Mouse (Mus musculus) liver, embryonic 14.5 days (tissue): ENCODE data around the gene Tnfaip8l1. TPM values are rescaled to one million over a fixed set of nuclear protein-coding genes. Genes with fewer than 3 reads are reported as not detected.

Source experiments
- ATAC-seq: fragments of 200-750 bp; cut with Nextera tagmentation; 2 replicates; pipeline ENCODE4 v1.8.0; 2017; ENCODE audit warnings: moderate number of reproducible peaks, mild to moderate bottlenecking, moderate library complexity; ENCODE audit not compliant: insufficient read depth
- DNase-seq, 3 experiments: peaks; one replicate each; pipeline ENCODE4 v3.0.0-alpha.2; 2012 to 2013; ENCODE audit warnings: low read depth in 3 of 3, low spot score in 3 of 3
- H3K27ac ChIP-seq: fragments of 300-500 bp; sonication (generic); 2 replicates; pipeline ENCODE4 v1.5.1; 2014; ENCODE audit warnings: moderate library complexity, mild to moderate bottlenecking, control low read depth, inconsistent platforms
- H3K27me3 ChIP-seq: fragments of 300-500 bp; sonication (generic); 2 replicates; pipeline ENCODE4 v1.6.1; 2014; ENCODE audit warnings: mild to moderate bottlenecking, low read length, moderate library complexity; ENCODE audit not compliant: control insufficient read depth, insufficient read depth
- H3K36me3 ChIP-seq: fragments of 300-500 bp; sonication (generic); replicated peaks from 2 replicates; pipeline ENCODE4 v1.6.1; 2014; ENCODE audit warnings: low read depth; ENCODE audit not compliant: control insufficient read depth, insufficient read depth
- H3K4me1 ChIP-seq, 2 experiments: fragments of 200-500 bp in 1 of 2; fragments of 300-500 bp in 1 of 2; sonication (generic) in 1 of 2; replicated peaks; 2 replicates each; pipeline ENCODE4 v1.6.1; 2012 to 2014; ENCODE audit warnings: antibody characterized with exemption in 1 of 2, inconsistent platforms in 1 of 2, low read length in 1 of 2; ENCODE audit not compliant: control insufficient read depth in 2 of 2, insufficient read depth in 2 of 2
- H3K4me2 ChIP-seq: fragments of 300-500 bp; sonication (generic); 2 replicates; pipeline ENCODE4 v1.6.1; 2014; ENCODE audit warnings: low read depth, mild to moderate bottlenecking, control low read depth, moderate library complexity
- H3K4me3 ChIP-seq, 2 experiments: fragments of 200-500 bp in 1 of 2; fragments of 300-500 bp in 1 of 2; sonication (generic) in 1 of 2; 2 replicates each; pipeline ENCODE4 v1.5.1; 2012 to 2014; ENCODE audit warnings: low read depth in 2 of 2, low read length in 2 of 2, mild to moderate bottlenecking in 2 of 2, control low read depth in 1 of 2, inconsistent platforms in 1 of 2, moderate library complexity in 1 of 2; ENCODE audit not compliant: insufficient read depth in 1 of 2
- H3K9ac ChIP-seq: fragments of 300-500 bp; sonication (generic); replicated peaks from 2 replicates; pipeline ENCODE4 v1.6.1; 2014; ENCODE audit warnings: mild to moderate bottlenecking, control low read depth, moderate library complexity
- H3K9me3 ChIP-seq: fragments of 300-500 bp; sonication (generic); 2 replicates; pipeline ENCODE4 v1.6.1; 2016; ENCODE audit warnings: low read length, mixed read lengths; ENCODE audit not compliant: control insufficient read depth
- CTCF ChIP-seq: IDR thresholded peaks from 2 replicates; pipeline ENCODE4 v1.5.1; 2016; ENCODE audit warnings: antibody characterized with exemption, low read depth, control low read depth
- EP300 ChIP-seq: IDR thresholded peaks from 2 replicates; pipeline ENCODE4 v1.6.1; 2016; ENCODE audit warnings: antibody characterized with exemption, low read depth
- whole genome bisulfite sequencing: fragments of 180-500 bp; shearing (Covaris S2); extraction: QIAGEN DNeasy Blood & Tissue Kit; methylation state at CpG from one replicate; pipeline ENCODE4 v1.1.7; 2014; ENCODE audit not compliant: insufficient replicate concordance; 5-methylcytosine and 5-hydroxymethylcytosine counted together
- polyA plus RNA-seq, 2 experiments: library from polyadenylated mRNA; depleted of rRNA in 1 of 2; stranded (reverse) in 1 of 2; unstranded in 1 of 2; fragments of >200 nt; fragmentation: Nextera tagmentation in 1 of 2; extraction: Ambion mirVana in 1 of 2; gene quantifications; 2 replicates each; pipeline versions ENCODE4 v1.2.1 to v1.2.3; 2012 to 2014

The Tnfaip8l1 gene
- polyA plus RNA-seq, 2 experiments: 1.5 to 2.7 TPM

GRCm38 (mm10) chr17:56131814-56132213 is 30.5 kb upstream of the Tnfaip8l1 start:
- Histone ChIP-seq H3K27ac (no peak overlapping the region), H3K9me3 (no peaks in the 10 kb centered on the region), H3K4me3 (no peak overlapping the region), H3K4me2 (no peak overlapping the region), H3K9ac (no peak overlapping the region), H3K36me3 (no peaks in the 10 kb centered on the region), H3K27me3 (no peaks in the 10 kb centered on the region), H3K4me1 (peaks cover 4 to 12% of the 10 kb centered on the region in 2 experiments; a peak in 3 of 4 replicates)
- WGBS: 33% methylated on average over 7 of the region's 7 CpGs
- ATAC-seq (no peak), DNase-seq (peak; percentile 42 to 46 (median 46))
- TF ChIP-seq EP300: no peak
- TF ChIP-seq CTCF: peak; percentile 93

DNA sequence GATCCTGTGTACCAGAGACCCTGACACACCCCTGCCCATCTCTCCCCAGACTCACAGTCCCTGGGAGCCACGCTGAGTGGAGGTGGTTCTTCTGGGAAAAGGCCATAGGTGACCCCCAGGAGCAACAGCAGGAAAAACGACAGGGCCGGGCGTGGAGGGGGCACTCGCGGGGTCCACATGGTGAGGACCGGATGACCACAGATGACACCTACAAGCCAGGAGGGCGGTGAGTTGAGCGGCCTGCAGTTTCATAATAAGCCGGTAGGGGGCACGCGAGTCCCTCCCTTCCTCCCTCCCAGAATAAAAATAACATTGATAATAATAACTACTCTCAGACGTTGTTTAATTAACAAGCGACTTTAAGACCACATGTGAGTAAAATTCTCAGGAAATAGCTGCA is 29.6 kb upstream of the Tnfaip8l1 start:
- TF ChIP-seq EP300: no peak
- peak; percentile 93 for TF ChIP-seq CTCF
- Histone ChIP-seq H3K4me2 (peak overlapping the region; percentile 78; the same call in 1 of the 2 replicates), H3K4me1 (peaks cover 4 to 12% of the 10 kb centered on the region in 2 experiments; a peak in 3 of 4 replicates), H3K4me3 (no peak overlapping the region), H3K9me3 (no peaks in the 10 kb centered on the region), H3K36me3 (no peaks in the 10 kb centered on the region), H3K27ac (no peak overlapping the region), H3K9ac (no peak overlapping the region), H3K27me3 (no peaks in the 10 kb centered on the region)
- no peak for ATAC-seq
- WGBS: 4% methylated on average over 14 of the region's 14 CpGs
- DNase-seq: peak in 2 of 3 experiments; percentile 30 to 47

GRCm38 (mm10) chr17:56133457-56134363 is 28.6 kb upstream of the Tnfaip8l1 start:
- Histone ChIP-seq H3K4me3 (peak overlapping the region; percentile 48), H3K4me2 (peak overlapping the region; percentile 78), H3K27ac (peak overlapping the region; percentile 27; the same call in 1 of the 2 replicates)

DNA sequence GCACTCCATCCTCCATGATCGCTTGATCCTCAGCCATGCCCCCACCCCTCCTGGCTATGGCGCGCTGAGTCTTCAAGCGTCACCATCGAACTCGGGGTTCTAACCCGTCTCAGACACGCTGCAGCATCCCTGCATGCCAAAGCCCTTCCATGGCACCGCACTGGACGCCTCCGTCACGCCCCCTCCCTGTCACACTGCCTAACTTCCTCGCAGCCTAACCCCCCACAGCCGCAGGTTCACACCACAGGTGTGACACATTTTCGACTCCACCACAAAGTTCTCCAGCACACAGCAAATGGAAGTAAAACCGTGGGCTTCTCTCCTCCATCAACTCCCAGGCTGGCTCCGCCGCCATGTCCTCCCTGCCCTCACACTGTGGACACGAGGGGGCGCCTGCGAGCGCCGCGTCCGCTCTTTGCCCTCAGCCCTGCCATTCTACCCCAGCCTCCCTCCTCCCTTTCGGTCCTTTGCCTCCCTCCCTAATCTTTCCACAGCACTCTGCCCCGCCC is 27.8 kb upstream of the Tnfaip8l1 start:
- Histone ChIP-seq H3K36me3 (no peaks in the 10 kb centered on the region), H3K4me3 (peak overlapping the region; percentile 48), H3K27ac (no peak overlapping the region), H3K4me1 (peaks cover 4 to 12% of the 10 kb centered on the region in 2 experiments; a peak in 3 of 4 replicates), H3K4me2 (peak overlapping the region; percentile 78), H3K27me3 (peaks cover 7% of the 10 kb centered on the region), H3K9me3 (no peaks in the 10 kb centered on the region), H3K9ac (0 out of 2 replicates have a peak overlapping the region, but pooled peaks have one; percentile 21)
- 2% methylated on average over 27 of the region's 27 CpGs for WGBS
- ATAC-seq (peak; percentile 57), DNase-seq (peak; percentile 26 to 39 (median 32))
- peak; percentile 96 for TF ChIP-seq CTCF
- TF ChIP-seq EP300: no peak

More at GRCm38 (mm10) chr17:56133457-56134363, 28.6 kb upstream of the Tnfaip8l1 start:
- ATAC-seq: peak; percentile 76
- Histone ChIP-seq H3K4me1 (peaks cover 4 to 12% of the 10 kb centered on the region in 2 experiments; a peak in 3 of 4 replicates), H3K9ac (no peak overlapping the region), H3K27me3 (no peaks in the 10 kb centered on the region; the same call in 1 of the 2 replicates), H3K36me3 (no peaks in the 10 kb centered on the region), H3K9me3 (no peaks in the 10 kb centered on the region)
- DNase-seq: peak in 2 of 3 experiments; percentile 41 to 54
- WGBS: 5% methylated on average over 20 of the region's 21 CpGs
- TF ChIP-seq EP300: no peak
- TF ChIP-seq CTCF: no peak

DNA sequence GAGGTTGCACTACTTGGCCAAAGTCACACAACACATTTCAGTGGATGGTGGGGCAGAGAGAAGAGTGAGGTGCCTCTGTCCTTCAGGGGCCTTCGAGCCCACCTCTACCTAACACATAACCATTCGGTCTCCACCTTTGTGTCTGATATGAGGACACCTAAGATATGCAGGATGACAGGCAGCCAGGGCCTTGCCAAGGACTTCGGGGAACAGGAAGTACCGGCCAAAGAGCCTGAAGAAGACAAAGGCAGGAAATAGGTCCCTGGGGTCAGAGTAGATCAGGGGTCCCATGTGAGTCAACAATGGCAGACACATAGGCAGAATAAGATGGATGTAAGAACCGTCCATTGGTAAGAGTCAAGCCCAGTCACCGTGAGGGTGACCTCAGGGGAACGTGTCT is 25.7 kb upstream of the Tnfaip8l1 start:
- Histone ChIP-seq H3K9me3 (no peaks in the 10 kb centered on the region), H3K27me3 (peaks cover 27% of the 10 kb centered on the region), H3K4me1 (peaks cover 4 to 12% of the 10 kb centered on the region in 2 experiments; a peak in 3 of 4 replicates), H3K4me3 (no peak overlapping the region), H3K27ac (no peak overlapping the region), H3K36me3 (no peaks in the 10 kb centered on the region), H3K9ac (no peak overlapping the region), H3K4me2 (no peak overlapping the region)
- DNase-seq (no peak), ATAC-seq (no peak)
- TF ChIP-seq CTCF (no peak), EP300 (no peak)
- 58% methylated on average over 7 of the region's 7 CpGs for WGBS
